Mouse (Mus musculus) neural tube, embryonic 13.5 days (tissue): ENCODE results near the gene Gm42791. TPM values are rescaled to one million over a fixed set of nuclear protein-coding genes. Genes with fewer than 3 reads are reported as not detected.

Experiments used
- ATAC-seq: fragments of 200-750 bp; cut with Nextera tagmentation; 2 replicates; pipeline ENCODE4 v1.8.0; 2017; ENCODE audit warnings: low read depth, mild to moderate bottlenecking, moderate TSS enrichment, moderate library complexity
- H3K27ac ChIP-seq: fragments of 300-500 bp; sonication (generic); replicated peaks from 2 replicates; pipeline ENCODE4 v1.5.1; 2015; ENCODE audit warnings: moderate library complexity, mild to moderate bottlenecking, inconsistent platforms
- H3K27me3 ChIP-seq: fragments of 300-500 bp; sonication (generic); 2 replicates; pipeline ENCODE4 v1.6.1; 2015; ENCODE audit warnings: mild to moderate bottlenecking, inconsistent platforms
- H3K36me3 ChIP-seq: fragments of 300-500 bp; sonication (generic); 2 replicates; pipeline ENCODE4 v1.6.1; 2015; ENCODE audit warnings: mild to moderate bottlenecking, inconsistent platforms
- H3K4me1 ChIP-seq: fragments of 300-500 bp; sonication (generic); replicated peaks from 2 replicates; pipeline ENCODE4 v1.6.1; 2015; ENCODE audit warnings: inconsistent platforms
- H3K4me2 ChIP-seq: fragments of 300-500 bp; sonication (generic); 2 replicates; pipeline ENCODE4 v1.6.1; 2015; ENCODE audit warnings: inconsistent platforms, mild to moderate bottlenecking, moderate library complexity
- H3K4me3 ChIP-seq: fragments of 300-500 bp; sonication (generic); 2 replicates; pipeline ENCODE4 v1.5.1; 2015; ENCODE audit warnings: mild to moderate bottlenecking, inconsistent platforms
- H3K9ac ChIP-seq: fragments of 300-500 bp; sonication (generic); 2 replicates; pipeline ENCODE4 v1.6.1; 2015; ENCODE audit warnings: moderate library complexity, mild to moderate bottlenecking, inconsistent platforms
- H3K9me3 ChIP-seq: fragments of 300-500 bp; sonication (generic); 2 replicates; pipeline ENCODE4 v1.6.1; 2016; ENCODE audit warnings: inconsistent platforms
- WGBS: fragments of 180-500 bp; shearing (Covaris S2); methylation state at CpG from one replicate; pipeline ENCODE4 v1.1.7; 2015; 5-methylcytosine and 5-hydroxymethylcytosine counted together
- polyA plus RNA-seq: library from polyadenylated mRNA; unstranded; fragments of >200 nt; fragmentation: Nextera tagmentation; extraction: Ambion mirVana; gene quantifications from 2 replicates; pipeline ENCODE4 v1.2.1, GENCODE M21; 2015

The Gm42791 gene
- 0.74 and 4.3 TPM in 2 replicates for polyA plus RNA-seq

- H3K27me3 ChIP-seq, result no peaks in the 10 kb centered on the region
- peaks cover 26% of the 10 kb centered on the region for H3K4me1 ChIP-seq
- peaks cover 5% of the 10 kb centered on the region; the same call in 1 of the 2 replicates for H3K9me3 ChIP-seq
- peak within 1 kb of the TSS; percentile 75 for H3K9ac ChIP-seq
- WGBS, result under 1% methylated on average over 33 of the region's 33 CpGs
- H3K4me3 ChIP-seq, result peak within 1 kb of the TSS; percentile 51
- H3K4me2 ChIP-seq, result peak within 1 kb of the TSS; percentile 80
- ATAC-seq, result peak; percentile 84
- H3K36me3 ChIP-seq, result 0 out of 2 replicates have a peak, but pooled peaks cover 3% of the 10 kb centered on the region
- H3K27ac ChIP-seq, result peak within 1 kb of the TSS; percentile 96
These were observed at the start of gene Gm42791 for GRCm38 (mm10) chr5:148994706-148995414. Gm42791 (minus strand) TSS chr5:148995147.

- H3K36me3 ChIP-seq, result peaks cover 25% of the 10 kb centered on the region
- no peak for ATAC-seq
- whole genome bisulfite sequencing, result 92% methylated on average over 4 of the region's 4 CpGs
These were observed 49.1 kb upstream of the Gm42791 start for GRCm38 (mm10) chr5:149044067-149044466.

GRCm38 (mm10) chr5:149043240-149043639, 48.3 kb upstream of the Gm42791 start:
- Histone ChIP-seq H3K36me3 (peaks cover 21% of the 10 kb centered on the region), H3K27me3 (no peaks in the 10 kb centered on the region), H3K4me2 (no peak overlapping the region), H3K4me3 (no peak overlapping the region), H3K4me1 (no peaks in the 10 kb centered on the region), H3K9me3 (peaks cover 6% of the 10 kb centered on the region; the same call in 1 of the 2 replicates), H3K27ac (no peak overlapping the region), H3K9ac (no peak overlapping the region)
- 83% methylated on average over 6 of the region's 6 CpGs for WGBS
- ATAC-seq, result no peak

More at GRCm38 (mm10) chr5:149044067-149044466, 49.1 kb upstream of the Gm42791 start:
- Histone ChIP-seq H3K9me3 (peaks cover 6% of the 10 kb centered on the region; the same call in 1 of the 2 replicates), H3K9ac (no peak overlapping the region), H3K27me3 (no peaks in the 10 kb centered on the region), H3K4me1 (0 out of 2 replicates have a peak, but pooled peaks cover 3% of the 10 kb centered on the region), H3K4me2 (no peak overlapping the region), H3K27ac (no peak overlapping the region), H3K4me3 (no peak overlapping the region)

- Histone ChIP-seq H3K4me1 (no peaks in the 10 kb centered on the region), H3K36me3 (no peaks in the 10 kb centered on the region), H3K9ac (no peak overlapping the region), H3K4me2 (no peak overlapping the region), H3K27me3 (no peaks in the 10 kb centered on the region), H3K4me3 (no peak overlapping the region), H3K27ac (no peak overlapping the region), H3K9me3 (peaks cover 6% of the 10 kb centered on the region; the same call in 1 of the 2 replicates)
- 91% methylated on average over 5 of the region's 5 CpGs for WGBS
- ATAC-seq, result no peak
These were observed 44.9 kb upstream of the Gm42791 start for GRCm38 (mm10) chr5:149039825-149040224.

- no peaks in the 10 kb centered on the region for H3K4me1 ChIP-seq
- no peak for ATAC-seq
- no peak overlapping the region for H3K4me3 ChIP-seq
- no peak overlapping the region for H3K27ac ChIP-seq
- H3K9me3 ChIP-seq, result peaks cover 6% of the 10 kb centered on the region; the same call in 1 of the 2 replicates
- H3K9ac ChIP-seq, result no peak overlapping the region
- H3K27me3 ChIP-seq, result no peaks in the 10 kb centered on the region
- no peaks in the 10 kb centered on the region for H3K36me3 ChIP-seq
- no peak overlapping the region for H3K4me2 ChIP-seq
- WGBS, result 21% methylated on average over 10 of the region's 10 CpGs
These were observed 42.8 kb upstream of the Gm42791 start for GRCm38 (mm10) chr5:149037729-149038128.

GRCm38 (mm10) chr5:149036920-149037319, 42.0 kb upstream of the Gm42791 start:
- ATAC-seq, result no peak
- H3K27me3 ChIP-seq, result no peaks in the 10 kb centered on the region
- no peak overlapping the region for H3K9ac ChIP-seq
- H3K36me3 ChIP-seq, result no peaks in the 10 kb centered on the region
- H3K4me3 ChIP-seq, result no peak overlapping the region
- no peak overlapping the region for H3K4me2 ChIP-seq
- H3K27ac ChIP-seq, result no peak overlapping the region
- peaks cover 3% of the 10 kb centered on the region; the same call in 1 of the 2 replicates for H3K4me1 ChIP-seq
- WGBS, result 98% methylated on average over 3 of the region's 3 CpGs
- peaks cover 6% of the 10 kb centered on the region; the same call in 1 of the 2 replicates for H3K9me3 ChIP-seq

GRCm38 (mm10) chr5:149032438-149032837, 37.5 kb upstream of the Gm42791 start:
- Histone ChIP-seq H3K4me1 (peaks cover 26% of the 10 kb centered on the region), H3K27me3 (no peaks in the 10 kb centered on the region), H3K4me3 (no peak overlapping the region), H3K27ac (no peak overlapping the region), H3K9me3 (no peaks in the 10 kb centered on the region), H3K9ac (no peak overlapping the region), H3K36me3 (no peaks in the 10 kb centered on the region), H3K4me2 (no peak overlapping the region)
- 98% methylated on average over 4 of the region's 4 CpGs for WGBS
- ATAC-seq, result no peak

- Histone ChIP-seq H3K27me3 (no peaks in the 10 kb centered on the region), H3K4me1 (peaks cover 26% of the 10 kb centered on the region), H3K27ac (peak overlapping the region; percentile 91), H3K36me3 (no peaks in the 10 kb centered on the region), H3K4me3 (peak overlapping the region; percentile 34), H3K9me3 (no peaks in the 10 kb centered on the region), H3K4me2 (peak overlapping the region; percentile 61), H3K9ac (peak overlapping the region; percentile 70)
- 3% methylated on average over 30 of the region's 30 CpGs for WGBS
- ATAC-seq, result peak; percentile 80
These were observed 36.3 kb upstream of the Gm42791 start for GRCm38 (mm10) chr5:149031199-149031750.

- H3K4me3 ChIP-seq, result no peak overlapping the region
- H3K27me3 ChIP-seq, result no peaks in the 10 kb centered on the region
- ATAC-seq, result no peak
- no peak overlapping the region for H3K4me2 ChIP-seq
- H3K27ac ChIP-seq, result no peak overlapping the region
- no peaks in the 10 kb centered on the region for H3K9me3 ChIP-seq
- H3K4me1 ChIP-seq, result peaks cover 26% of the 10 kb centered on the region
- H3K9ac ChIP-seq, result no peak overlapping the region
- no peaks in the 10 kb centered on the region for H3K36me3 ChIP-seq
- WGBS, result 53% methylated on average over 2 of the region's 2 CpGs
These were observed 35.2 kb upstream of the Gm42791 start for GRCm38 (mm10) chr5:149030103-149030502.

- Histone ChIP-seq H3K36me3 (no peaks in the 10 kb centered on the region), H3K4me2 (no peak overlapping the region), H3K4me3 (no peak overlapping the region), H3K4me1 (peaks cover 26% of the 10 kb centered on the region), H3K27ac (no peak overlapping the region), H3K9ac (no peak overlapping the region), H3K27me3 (no peaks in the 10 kb centered on the region), H3K9me3 (no peaks in the 10 kb centered on the region)
- WGBS, result 87% methylated on average over 5 of the region's 5 CpGs
- ATAC-seq, result no peak
These were observed 33.4 kb upstream of the Gm42791 start for GRCm38 (mm10) chr5:149028394-149028793.

- no peak for ATAC-seq
- no peaks in the 10 kb centered on the region for H3K36me3 ChIP-seq
- H3K9me3 ChIP-seq, result no peaks in the 10 kb centered on the region
- no peak overlapping the region for H3K27ac ChIP-seq
- H3K4me2 ChIP-seq, result no peak overlapping the region
- no peaks in the 10 kb centered on the region for H3K27me3 ChIP-seq
- H3K9ac ChIP-seq, result no peak overlapping the region
- 79% methylated on average over 8 of the region's 8 CpGs for WGBS
- peaks cover 26% of the 10 kb centered on the region for H3K4me1 ChIP-seq
- no peak overlapping the region for H3K4me3 ChIP-seq
These were observed 32.4 kb upstream of the Gm42791 start for GRCm38 (mm10) chr5:149027389-149027788.

- no peak for ATAC-seq
- H3K4me2 ChIP-seq, result peak overlapping the region; percentile 35
- no peak overlapping the region for H3K9ac ChIP-seq
- WGBS, result 62% methylated on average over 7 of the region's 7 CpGs
- no peaks in the 10 kb centered on the region for H3K9me3 ChIP-seq
- no peaks in the 10 kb centered on the region for H3K36me3 ChIP-seq
- H3K27ac ChIP-seq, result no peak overlapping the region
- no peak overlapping the region for H3K4me3 ChIP-seq
- H3K27me3 ChIP-seq, result peaks cover 9% of the 10 kb centered on the region
- H3K4me1 ChIP-seq, result peaks cover 2% of the 10 kb centered on the region; the same call in 1 of the 2 replicates
These were observed 26.2 kb upstream of the Gm42791 start for GRCm38 (mm10) chr5:149021120-149021519.
